Mouse (Mus musculus): ENCODE results near the gene Cfap57.
"Not testable (repeated sequence)": the region's sequence is repeated elsewhere in the genome, so short reads cannot be mapped to it uniquely, and the experiment has no call there.

Gene Cfap57

GRCm38 (mm10) chr4:118516699-118517496, 103.7 kb downstream of the Cfap57 start:
- peak; percentile 97 for DNase-seq

DNA sequence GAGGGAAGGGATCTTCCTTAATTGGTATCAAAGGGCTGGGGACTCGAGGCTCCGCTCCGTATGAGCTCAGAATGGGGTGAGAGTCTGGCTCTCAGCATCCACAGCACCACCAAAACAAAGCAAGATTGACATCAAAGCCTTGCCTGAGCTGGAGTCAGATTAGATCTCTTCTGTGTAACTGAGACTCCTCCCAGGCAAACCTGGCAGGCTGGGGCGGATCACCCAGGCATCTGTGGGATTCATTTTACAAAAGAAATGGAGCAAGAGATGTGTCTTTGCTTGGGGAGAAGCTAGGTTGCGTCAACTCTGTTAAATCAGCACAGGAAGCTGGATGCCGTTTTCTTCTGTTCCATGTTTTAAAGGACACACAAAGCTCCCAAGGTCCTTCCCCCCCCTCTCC, 111.5 kb downstream of the Cfap57 start:
- peak; percentile 98 for DNase-seq

DNA sequence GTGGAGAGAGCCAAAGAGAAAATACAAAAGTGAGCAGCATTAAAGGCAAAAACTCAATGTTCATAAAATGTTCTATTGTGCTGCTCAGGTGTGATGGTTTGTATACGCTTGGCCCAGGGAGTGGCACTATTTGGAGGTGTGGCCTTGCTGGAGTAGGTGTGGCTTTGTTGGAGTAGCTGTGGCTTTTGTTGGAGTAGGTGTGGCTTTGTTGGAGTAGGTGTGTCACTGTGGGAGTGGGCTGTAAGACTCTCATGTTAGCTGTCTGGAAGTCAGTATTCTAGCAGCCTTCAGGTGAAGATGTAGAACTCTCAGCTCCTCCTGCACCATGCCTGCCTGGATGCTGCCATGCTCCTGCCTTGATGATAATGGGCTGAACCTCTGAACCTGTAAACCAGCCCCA, 113.4 kb downstream of the Cfap57 start:
- DNase-seq, result not testable (repeated sequence)

DNA sequence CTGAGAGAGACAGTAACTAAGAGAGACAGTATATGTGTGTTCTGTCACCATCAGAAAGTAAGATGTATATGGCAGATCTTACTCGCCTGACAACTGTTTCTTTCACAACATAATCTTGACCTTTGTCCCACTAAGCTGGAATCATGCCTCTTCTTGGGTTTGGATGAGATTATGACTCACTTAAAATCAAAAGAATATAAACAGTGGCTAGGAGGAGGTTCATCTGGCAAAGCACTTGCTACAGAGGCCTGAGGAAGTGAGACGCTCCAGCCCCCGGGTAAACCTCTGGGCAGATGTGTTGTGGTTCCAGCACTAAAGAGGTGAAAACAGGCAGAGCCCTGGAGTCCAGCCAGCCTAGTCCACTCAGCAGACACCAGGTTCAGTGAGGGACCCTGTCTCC, 115.0 kb downstream of the Cfap57 start:
- peak; percentile 96 for DNase-seq
